11 mouse cellular contexts compared by ENCODE assay signal in the genomic region with DNA sequence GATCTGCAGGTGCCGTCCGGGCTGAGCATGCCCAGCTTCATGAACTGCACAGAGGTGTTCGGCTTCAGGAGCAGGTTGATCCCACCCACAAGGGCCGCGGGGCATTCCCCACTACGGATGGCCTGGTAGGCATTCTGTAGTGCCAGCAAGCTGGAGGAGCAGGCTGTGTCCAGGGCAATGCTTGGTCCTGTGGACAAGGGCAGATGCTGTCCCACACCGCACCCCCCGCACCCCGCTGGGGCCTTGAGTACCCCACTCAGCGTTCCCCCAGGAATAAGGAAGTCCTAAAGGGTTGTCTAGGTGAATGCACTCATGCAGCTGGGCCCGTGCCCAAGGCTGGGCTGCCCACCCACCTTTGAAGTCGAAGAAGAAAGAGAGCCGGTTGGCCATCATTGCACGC. TPM values are rescaled to one million over a fixed set of nuclear protein-coding genes. Genes with fewer than 3 reads are reported as not detected.
DNase-seq lines count a peak whose midpoint lies in the region; ATAC-seq and TF ChIP-seq lines count a peak whose summit lies in the region.
"Had no signal": no experiment of that assay in that cellular context is flagged by ENCODE, and none has a peak within 500 bp of the region (broad histone marks: within the 10 kb centered on the region; RNA-seq: fewer than 3 reads in every experiment).

No protein-coding gene starts in this region.

- H3K4me2 ChIP-seq in hindbrain, embryonic 12.5 days (replicated peaks), result peak overlapping the region; percentile 99
- peak overlapping the region; percentile 99 for H3K4me2 ChIP-seq in midbrain, embryonic 13.5 days (replicated peaks)

- H3K4me3 ChIP-seq in layer of hippocampus, adult 2 months, result peak overlapping the region; percentile 67; the same call in 1 of the 2 replicates
- H3K4me3 ChIP-seq in hindbrain, embryonic 12.5 days, result no peak overlapping the region
- no peak overlapping the region for H3K4me3 ChIP-seq in midbrain, embryonic 13.5 days (replicated peaks)
- H3K4me3 ChIP-seq: liver, embryonic 15.5 days; megakaryocyte, embryonic 14.5 days had no signal

- peak overlapping the region; percentile 18; the same call in 1 of the 2 replicates for H3K27ac ChIP-seq in layer of hippocampus, adult 2 months
- H3K27ac ChIP-seq in hindbrain, embryonic 12.5 days, result no peak overlapping the region
- no peak overlapping the region for H3K27ac ChIP-seq in midbrain, embryonic 13.5 days
- H3K27ac ChIP-seq: liver, embryonic 15.5 days had no signal

- peaks cover 32% of the 10 kb centered on the region for H3K4me1 ChIP-seq in hindbrain, embryonic 12.5 days
- H3K4me1 ChIP-seq in midbrain, embryonic 13.5 days (replicated peaks), result peaks cover 37% of the 10 kb centered on the region

- H3K9me3 ChIP-seq in hindbrain, embryonic 12.5 days (replicated peaks), result no peaks in the 10 kb centered on the region
- H3K9me3 ChIP-seq in midbrain, embryonic 13.5 days, result no peaks in the 10 kb centered on the region
- H3K9me3 ChIP-seq: liver, embryonic 15.5 days; megakaryocyte, embryonic 14.5 days had no signal

- H3K9ac ChIP-seq in hindbrain, embryonic 12.5 days, result no peak overlapping the region
- H3K9ac ChIP-seq in midbrain, embryonic 13.5 days (replicated peaks), result peak overlapping the region; percentile 94; the same call in 1 of the 2 replicates
- H3K9ac ChIP-seq: liver, embryonic 15.5 days had no signal

- H3K36me3 ChIP-seq in hindbrain, embryonic 12.5 days, result peaks cover 68% of the 10 kb centered on the region
- peaks cover 68% of the 10 kb centered on the region for H3K36me3 ChIP-seq in midbrain, embryonic 13.5 days

- no peak for TF ChIP-seq CTCF in layer of hippocampus, adult 2 months (conservative IDR thresholded peaks at IDR 0.05)

- DNase-seq in cerebellum, adult 11 months, result peak; percentile 31
- no peak for DNase-seq in layer of hippocampus, adult 2 months (ENCODE audit: low spot score in 2 of 2)
- no peak for DNase-seq in layer of hippocampus, adult 8-10 months (ENCODE audit: low spot score in 2 of 2)
- DNase-seq in left cerebral cortex, adult 9 months (ENCODE audit: low spot score in 2 of 2), result no peak
- DNase-seq: kidney, adult 8-10 months had no signal

- no peak for ATAC-seq in cerebellum, adult (ENCODE audit: insufficient number of reproducible peaks, low FRiP score, low TSS enrichment)
- ATAC-seq in hindbrain, embryonic 12.5 days (ENCODE audit: low FRiP score), result no peak
- ATAC-seq in midbrain, embryonic 13.5 days, result no peak
- ATAC-seq in inflammation-experienced regulatory T-cells, adult 6 months, result no peak

- H3K27me3 ChIP-seq in hindbrain, embryonic 12.5 days, result no peaks in the 10 kb centered on the region
- H3K27me3 ChIP-seq in midbrain, embryonic 13.5 days, result no peaks in the 10 kb centered on the region
- H3K27me3 ChIP-seq: liver, embryonic 15.5 days; megakaryocyte, embryonic 14.5 days had no signal

- 92% methylated on average over 14 of the region's 14 CpGs for WGBS in hindbrain, embryonic 12.5 days
- WGBS in midbrain, embryonic 13.5 days, result 94% methylated on average over 14 of the region's 14 CpGs

RNA-seq across cellular contexts. Expression of a gene that starts 3.8 kb away (rescaled TPM):
- total RNA-seq in layer of hippocampus, adult 2 months (2021), result 100 to 1,000 TPM; 184 to 185 TPM
- 100 to 1,000 TPM; 187 to 227 (median 208) TPM for total RNA-seq in layer of hippocampus, adult 8-10 months (2022)
- 115 and 120 TPM in 2 replicates for polyA plus RNA-seq in hindbrain, embryonic 12.5 days (2016; fragmentation: Nextera tagmentation; extraction: Ambion mirVana)
- 83.6 and 89.2 TPM in 2 replicates for polyA plus RNA-seq in midbrain, embryonic 13.5 days (2015; fragmentation: Nextera tagmentation; extraction: Ambion mirVana)
- 10 to 100 TPM; 22.7 to 31.3 (median 29.4) TPM for polyA plus RNA-seq in inflammation-experienced regulatory T-cells, adult 6 months (2017; shearing (Covaris generic))

RNA-seq across cellular contexts. Expression of a gene that starts 24.3 kb away (rescaled TPM):
- total RNA-seq in layer of hippocampus, adult 2 months (2021), result 10 to 100 TPM; 45.6 to 46.2 TPM
- 10 to 100 TPM; 48.3 to 53.3 (median 49.9) TPM for total RNA-seq in layer of hippocampus, adult 8-10 months (2022)
- polyA plus RNA-seq in hindbrain, embryonic 12.5 days (2016; fragmentation: Nextera tagmentation; extraction: Ambion mirVana), result 54.5 and 60.0 TPM in 2 replicates
- 51.4 and 55.7 TPM in 2 replicates for polyA plus RNA-seq in midbrain, embryonic 13.5 days (2015; fragmentation: Nextera tagmentation; extraction: Ambion mirVana)
- 10 to 100 TPM; 30.4 to 34.4 (median 34.3) TPM for polyA plus RNA-seq in inflammation-experienced regulatory T-cells, adult 6 months (2017; shearing (Covaris generic))

RNA-seq across cellular contexts. Expression of a gene that starts 36.5 kb away (rescaled TPM):
- total RNA-seq in layer of hippocampus, adult 2 months (2021), result 100 to 1,000 TPM; 150 to 153 TPM
- 100 to 1,000 TPM; 141 to 151 (median 144) TPM for total RNA-seq in layer of hippocampus, adult 8-10 months (2022)
- polyA plus RNA-seq in hindbrain, embryonic 12.5 days (2016; fragmentation: Nextera tagmentation; extraction: Ambion mirVana), result 223 and 232 TPM in 2 replicates
- polyA plus RNA-seq in midbrain, embryonic 13.5 days (2015; fragmentation: Nextera tagmentation; extraction: Ambion mirVana), result 268 and 273 TPM in 2 replicates
- 100 to 1,000 TPM; 121 to 154 (median 127) TPM for polyA plus RNA-seq in inflammation-experienced regulatory T-cells, adult 6 months (2017; shearing (Covaris generic))

RNA-seq across cellular contexts. Expression of a gene that starts 36.5 kb away (rescaled TPM):
- total RNA-seq in layer of hippocampus, adult 2 months (2021), result 10 to 100 TPM; 67.7 to 69.7 TPM
- 10 to 100 TPM; 55.7 to 63.5 (median 61.8) TPM for total RNA-seq in layer of hippocampus, adult 8-10 months (2022)
- 68.5 and 70.1 TPM in 2 replicates for polyA plus RNA-seq in hindbrain, embryonic 12.5 days (2016; fragmentation: Nextera tagmentation; extraction: Ambion mirVana)
- polyA plus RNA-seq in midbrain, embryonic 13.5 days (2015; fragmentation: Nextera tagmentation; extraction: Ambion mirVana), result 84.6 TPM in 2 replicates
- 1 to 10 TPM; 3.5 to 4.4 (median 3.7) TPM for polyA plus RNA-seq in inflammation-experienced regulatory T-cells, adult 6 months (2017; shearing (Covaris generic))

RNA-seq across cellular contexts. Expression of a gene that starts 58.0 kb away (rescaled TPM):
- 10 to 100 TPM; 20.8 to 24.1 TPM for total RNA-seq in layer of hippocampus, adult 2 months (2021)
- 10 to 100 TPM; 16.7 to 32.0 (median 24.2) TPM for total RNA-seq in layer of hippocampus, adult 8-10 months (2022)
- 3.0 and 4.0 TPM in 2 replicates for polyA plus RNA-seq in hindbrain, embryonic 12.5 days (2016; fragmentation: Nextera tagmentation; extraction: Ambion mirVana)
- 2.7 and 3.1 TPM in 2 replicates for polyA plus RNA-seq in midbrain, embryonic 13.5 days (2015; fragmentation: Nextera tagmentation; extraction: Ambion mirVana)
- polyA plus RNA-seq in inflammation-experienced regulatory T-cells, adult 6 months (2017; shearing (Covaris generic)), result 10 to 100 TPM; 24.1 to 64.8 (median 62.8) TPM
